Comparison of ENCODE assay signal across 20 mouse cellular contexts in genomic region chr19:31065206-31065781, GRCm38 (mm10). TPM values are rescaled to one million over a fixed set of nuclear protein-coding genes. Genes with fewer than 3 reads are reported as not detected.
DNase-seq lines count a peak whose midpoint lies in the region; ATAC-seq and TF ChIP-seq lines count a peak whose summit lies in the region.
"Had no signal": no experiment of that assay in that cellular context is flagged by ENCODE, and none has a peak within 500 bp of the region (broad histone marks: within the 10 kb centered on the region; RNA-seq: fewer than 3 reads in every experiment).

No protein-coding gene starts in this region.

- H3K4me3 ChIP-seq in embryonic facial prominence, embryonic 14.5 days (ENCODE audit: low read depth, low read length) = no peak overlapping the region
- H3K4me3 ChIP-seq in embryonic facial prominence, embryonic 10.5 days = no peak overlapping the region
- peak overlapping the region; percentile 47 for H3K4me3 ChIP-seq in lung, adult 2 months (replicated peaks; ENCODE audit: extremely low read depth, low read depth, low read length)
- no peak overlapping the region for H3K4me3 ChIP-seq in heart, embryonic 13.5 days
- H3K4me3 ChIP-seq in layer of hippocampus, adult 2 months = no peak overlapping the region
- H3K4me3 ChIP-seq: forebrain, embryonic 13.5 days; left cerebral cortex, adult 2 months; limb, embryonic 13.5 days; megakaryocyte, embryonic 14.5 days; midbrain, embryonic 15.5 days had no signal

- peaks cover 7% of the 10 kb centered on the region; the same call in 1 of the 2 replicates for H3K4me1 ChIP-seq in embryonic facial prominence, embryonic 14.5 days (ENCODE audit: control insufficient read depth, insufficient read depth, low read length)
- H3K4me1 ChIP-seq in embryonic facial prominence, embryonic 10.5 days = 0 out of 2 replicates have a peak, but pooled peaks cover 3% of the 10 kb centered on the region
- H3K4me1 ChIP-seq in lung, adult 2 months (ENCODE audit: control insufficient read depth, insufficient read depth, low read length) = no peaks in the 10 kb centered on the region
- H3K4me1 ChIP-seq in heart, embryonic 13.5 days = peaks cover 5% of the 10 kb centered on the region; the same call in 1 of the 2 replicates
- H3K4me1 ChIP-seq: forebrain, embryonic 13.5 days; limb, embryonic 13.5 days; midbrain, embryonic 15.5 days had no signal

- no peaks in the 10 kb centered on the region for H3K27me3 ChIP-seq in embryonic facial prominence, embryonic 14.5 days (replicated peaks; ENCODE audit: control insufficient read depth, insufficient read depth, low read length)
- no peaks in the 10 kb centered on the region for H3K27me3 ChIP-seq in embryonic facial prominence, embryonic 10.5 days (replicated peaks; ENCODE audit: low read depth, poor library complexity, severe bottlenecking)
- H3K27me3 ChIP-seq in heart, embryonic 13.5 days (replicated peaks) = no peaks in the 10 kb centered on the region
- H3K27me3 ChIP-seq: forebrain, embryonic 13.5 days; limb, embryonic 13.5 days; megakaryocyte, embryonic 14.5 days; midbrain, embryonic 15.5 days had no signal

- no peak overlapping the region for H3K27ac ChIP-seq in embryonic facial prominence, embryonic 14.5 days (replicated peaks; ENCODE audit: low read depth, low read length)
- no peak overlapping the region for H3K27ac ChIP-seq in embryonic facial prominence, embryonic 10.5 days (replicated peaks)
- H3K27ac ChIP-seq in heart, embryonic 13.5 days (replicated peaks) = peak overlapping the region; percentile 64
- H3K27ac ChIP-seq in layer of hippocampus, adult 2 months = no peak overlapping the region
- H3K27ac ChIP-seq: forebrain, embryonic 13.5 days; hindbrain, postnatal 0 days; left cerebral cortex, adult 2 months; limb, embryonic 13.5 days; midbrain, embryonic 15.5 days had no signal

- peak; percentile 57 for DNase-seq in embryonic facial prominence, embryonic 14.5 days (ENCODE audit: low spot score)
- no peak for DNase-seq in embryonic facial prominence, embryonic 10.5 days (ENCODE audit: low spot score)
- DNase-seq in lung, adult 2 months = no peak
- DNase-seq in lung, postnatal 36 days = no peak
- DNase-seq in heart, postnatal 4 days = peak; percentile 18
- no peak for DNase-seq in left cerebral cortex, postnatal 10 days (ENCODE audit: extremely low spot score in 1 of 2, low spot score in 2 of 2)
- no peak for DNase-seq in layer of hippocampus, adult 2 months (ENCODE audit: low spot score in 2 of 2)
- DNase-seq: adrenal gland, adult 8-10 months; cerebellum, postnatal 10 days; kidney, adult 11 months; liver, postnatal 0 days had no signal

- no peak for TF ChIP-seq POLR2A in lung, adult 2 months (IDR thresholded peaks at IDR 0.05; ENCODE audit: borderline replicate concordance, extremely low read depth, low read depth, low read length)

- intact Hi-C loops in left cerebral cortex, postnatal 10 days (cut with DNase I) = no loop called here

- ATAC-seq in embryonic facial prominence, embryonic 14.5 days (ENCODE audit: low read depth) = no peak
- peak; percentile 42 for ATAC-seq in heart, embryonic 13.5 days (ENCODE audit: extremely low read depth, insufficient number of reproducible peaks, low FRiP score, low TSS enrichment)
- ATAC-seq: CD4-positive, CD25-positive, alpha-beta regulatory T cell, adult 4 months; forebrain, embryonic 13.5 days; hindbrain, postnatal 0 days; liver, postnatal 0 days; midbrain, embryonic 15.5 days had no signal

- no peak overlapping the region for H3K9ac ChIP-seq in embryonic facial prominence, embryonic 14.5 days (ENCODE audit: low read depth, low read length)
- no peak overlapping the region for H3K9ac ChIP-seq in heart, embryonic 13.5 days
- H3K9ac ChIP-seq: forebrain, embryonic 13.5 days; limb, embryonic 13.5 days; liver, postnatal 0 days; midbrain, embryonic 15.5 days had no signal

- WGBS in embryonic facial prominence, embryonic 14.5 days = 75% methylated on average over 11 of the region's 11 CpGs
- 88% methylated on average over 11 of the region's 11 CpGs for WGBS in embryonic facial prominence, embryonic 10.5 days
- WGBS in lung, adult 2 months = 62% methylated on average over 11 of the region's 11 CpGs
- WGBS in heart, embryonic 13.5 days = 46% methylated on average over 11 of the region's 11 CpGs

- TF ChIP-seq CTCF in lung, adult 2 months (IDR thresholded peaks at IDR 0.05; ENCODE audit: insufficient read depth, low read length) = no peak
- TF ChIP-seq CTCF in layer of hippocampus, adult 2 months (conservative IDR thresholded peaks at IDR 0.05) = no peak

- no peaks in the 10 kb centered on the region for H3K9me3 ChIP-seq in embryonic facial prominence, embryonic 14.5 days (ENCODE audit: control insufficient read depth, low read length)
- no peaks in the 10 kb centered on the region for H3K9me3 ChIP-seq in embryonic facial prominence, embryonic 10.5 days
- H3K9me3 ChIP-seq in heart, embryonic 13.5 days = no peaks in the 10 kb centered on the region
- H3K9me3 ChIP-seq: forebrain, embryonic 13.5 days; G1E; limb, embryonic 13.5 days; megakaryocyte, embryonic 14.5 days; midbrain, embryonic 15.5 days had no signal

- H3K36me3 ChIP-seq in embryonic facial prominence, embryonic 14.5 days (ENCODE audit: control insufficient read depth, insufficient read depth, low read length) = no peaks in the 10 kb centered on the region
- H3K36me3 ChIP-seq in embryonic facial prominence, embryonic 10.5 days (replicated peaks) = no peaks in the 10 kb centered on the region
- no peaks in the 10 kb centered on the region for H3K36me3 ChIP-seq in heart, embryonic 13.5 days
- H3K36me3 ChIP-seq: G1E; limb, embryonic 13.5 days; midbrain, embryonic 15.5 days had no signal

- no peak overlapping the region for H3K4me2 ChIP-seq in embryonic facial prominence, embryonic 14.5 days (ENCODE audit: low read depth, low read length)
- peak overlapping the region; percentile 43; the same call in 1 of the 2 replicates for H3K4me2 ChIP-seq in heart, embryonic 13.5 days
- H3K4me2 ChIP-seq: forebrain, embryonic 13.5 days; limb, embryonic 13.5 days; midbrain, embryonic 15.5 days had no signal

RNA-seq across cellular contexts. Expression of gene Cstf2t, which starts 17.3 kb away (rescaled TPM):
- polyA plus RNA-seq in embryonic facial prominence, embryonic 14.5 days (2014; fragmentation: Nextera tagmentation; extraction: Ambion mirVana) = 33.2 and 39.8 TPM in 2 replicates
- 56.2 and 57.5 TPM in 2 replicates for polyA plus RNA-seq in embryonic facial prominence, embryonic 10.5 days (2016; fragmentation: Nextera tagmentation; extraction: Ambion mirVana)
- 7.6 and 11.1 TPM in 2 replicates for polyA plus RNA-seq in lung, adult 2 months (2012; rRNA removed)
- 30.4 and 33.2 TPM in 2 replicates for polyA plus RNA-seq in heart, embryonic 13.5 days (2015; fragmentation: Nextera tagmentation; extraction: Ambion mirVana)
- total RNA-seq in heart, postnatal 4 days (2021) = 10 to 100 TPM; 38.7 to 39.0 TPM
- total RNA-seq in left cerebral cortex, postnatal 10 days (2021) = 10 to 100 TPM; 63.9 to 68.1 TPM
- 10 to 100 TPM; 76.5 to 80.4 TPM for total RNA-seq in layer of hippocampus, adult 2 months (2021)

Comparison
In these comparisons a context has a peak if more than half of its experiments do, and no peak if none do; other contexts are left out.
1. DNase-seq: peak in embryonic facial prominence, embryonic 14.5 days (single experiment) and heart, postnatal 4 days (single experiment); none in embryonic facial prominence, embryonic 10.5 days (single experiment), lung, adult 2 months (single experiment), lung, postnatal 36 days (single experiment), left cerebral cortex, postnatal 10 days (0 of 2) and layer of hippocampus, adult 2 months (0 of 2).